Mouse (Mus musculus) hindbrain, embryonic 10.5 days (tissue): ENCODE measurements around the gene Rhou. TPM values are rescaled to one million over a fixed set of nuclear protein-coding genes. Genes with fewer than 3 reads are reported as not detected.

Experiments
- DNase-seq: peaks from one replicate; pipeline ENCODE4 v3.0.0-alpha.2; 2017; ENCODE audit warnings: low spot score
- H3K27ac ChIP-seq: fragments of 300-500 bp; sonication (generic); 2 replicates; pipeline ENCODE4 v1.5.1; 2016; ENCODE audit warnings: mild to moderate bottlenecking, moderate library complexity
- H3K27me3 ChIP-seq: fragments of 300-500 bp; sonication (generic); 2 replicates; pipeline ENCODE4 v1.6.1; 2016; ENCODE audit warnings: mild to moderate bottlenecking; ENCODE audit not compliant: poor library complexity, insufficient read depth, severe bottlenecking
- H3K36me3 ChIP-seq: fragments of 300-500 bp; sonication (generic); 2 replicates; pipeline ENCODE4 v1.6.1; 2016; ENCODE audit warnings: mild to moderate bottlenecking, moderate library complexity
- H3K4me1 ChIP-seq: fragments of 300-500 bp; sonication (generic); replicated peaks from 2 replicates; pipeline ENCODE4 v1.6.1; 2016; ENCODE audit warnings: mild to moderate bottlenecking
- H3K4me3 ChIP-seq: fragments of 300-500 bp; sonication (generic); 2 replicates; pipeline ENCODE4 v1.5.1; 2016; ENCODE audit warnings: mild to moderate bottlenecking, moderate library complexity
- H3K9me3 ChIP-seq: fragments of 300-500 bp; sonication (generic); 2 replicates; pipeline ENCODE4 v1.6.1; 2016; ENCODE audit warnings: mild to moderate bottlenecking, moderate library complexity
- WGBS: fragments of 180-500 bp; shearing (Covaris S2); methylation state at CpG from one replicate; pipeline ENCODE4 v1.1.7; 2016; 5-methylcytosine and 5-hydroxymethylcytosine counted together
- polyA plus RNA-seq: library from polyadenylated mRNA; unstranded; fragments of >200 nt; fragmentation: Nextera tagmentation; extraction: Ambion mirVana; gene quantifications from 2 replicates; pipeline ENCODE4 v1.2.1, GENCODE M21; 2016

Gene Rhou
- polyA plus RNA-seq, 1 experiment from 2014 or later = 7.5 TPM

- no peak for DNase-seq
- H3K27me3 ChIP-seq = no peaks in the 10 kb centered on the region
- peak overlapping the region; percentile 8; the same call in 1 of the 2 replicates for H3K27ac ChIP-seq
- no peaks in the 10 kb centered on the region for H3K36me3 ChIP-seq
- H3K4me1 ChIP-seq = peaks cover 25% of the 10 kb centered on the region
- 89% methylated on average over 5 of the region's 5 CpGs for WGBS
- H3K9me3 ChIP-seq = no peaks in the 10 kb centered on the region
- H3K4me3 ChIP-seq = no peak overlapping the region
Observed at GRCm38 (mm10) chr8:123710335-123710734, 56.6 kb downstream of the Rhou start.

Other genes with a start within 250 kb of the Rhou start
- gene Mc1r, start 246.8 kb upstream of the Rhou start, polyA plus RNA-seq = 0.05 and 0.21 TPM in 2 replicates
- 560 and 909 TPM in 2 replicates for gene Tubb3, start 242.5 kb upstream of the Rhou start, polyA plus RNA-seq
- 40.9 and 42.3 TPM in 2 replicates for gene Def8, start 230.4 kb upstream of the Rhou start, polyA plus RNA-seq
- gene Afg3l1, start 176.0 kb upstream of the Rhou start, polyA plus RNA-seq = 54.9 and 55.3 TPM in 2 replicates
- 19.4 and 38.1 TPM in 2 replicates for gene Dbndd1, start 138.5 kb upstream of the Rhou start, polyA plus RNA-seq
- 41.9 and 43.1 TPM in 2 replicates for gene Gas8, start 135.1 kb upstream of the Rhou start, polyA plus RNA-seq
- 66.4 and 76.6 TPM in 2 replicates for gene Rab4a, start 152.1 kb downstream of the Rhou start, polyA plus RNA-seq
- gene Ccsap, start 206.3 kb downstream of the Rhou start, polyA plus RNA-seq = 7.3 and 8.4 TPM in 2 replicates
- 0.48 and 1.3 TPM in 2 replicates for gene Acta1, start 240.8 kb downstream of the Rhou start, polyA plus RNA-seq